Mouse (Mus musculus): Measurements from ENCODE around the gene Atxn7l1.

GRCm38 (mm10) chr12:33185046-33185445, 37.6 kb downstream of the Atxn7l1 start:
- TF ChIP-seq ZNF384 (IDR thresholded peaks at IDR 0.05; ENCODE audit: low read depth, low read length) (no peak), MAFK (IDR thresholded peaks at IDR 0.05; ENCODE audit: insufficient read depth, low read depth, low read length) (no peak), CHD2 (IDR thresholded peaks at IDR 0.05; ENCODE audit: low read depth, low read length) (no peak), ZC3H11A (IDR thresholded peaks at IDR 0.05; ENCODE audit: borderline replicate concordance, low read depth, low read length) (no peak)
